Mouse (Mus musculus): ENCODE measurements at regions not wholly inside any gene's neighbourhood (a gene's known extent, or its start where the extent isn't known, plus 50 kb on each side); places are given as distances from the start of the nearest gene placed in this dataset.

DNA sequence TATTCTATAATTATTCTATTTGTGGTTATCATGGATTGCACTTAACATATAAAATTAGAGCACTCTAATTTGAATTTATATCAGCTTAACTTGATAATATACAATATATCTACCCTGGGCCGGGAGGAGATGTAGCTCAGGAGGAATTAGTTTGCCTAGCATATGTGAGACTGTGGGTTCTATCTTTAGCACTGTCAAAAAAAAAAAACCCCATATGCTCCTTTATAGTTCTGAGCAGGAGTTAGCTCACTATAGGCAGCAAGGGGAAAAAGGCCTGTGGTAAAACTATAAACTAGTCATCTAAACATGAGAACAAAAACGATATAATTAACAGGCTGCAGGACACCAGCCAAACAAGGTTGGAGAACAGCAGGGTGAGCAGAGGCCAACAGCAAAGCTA, 145.0 kb downstream of the Mex3b start:
- WGBS: 72% methylated on average over 2 of the region's 2 CpGs
- TF ChIP-seq CTCF (IDR thresholded peaks at IDR 0.05; ENCODE audit: control insufficient read depth, insufficient read depth, low read length): no peak
- TF ChIP-seq POLR2A (IDR thresholded peaks at IDR 0.05; ENCODE audit: borderline replicate concordance, control insufficient read depth, low read depth, low read length): no peak
- H3K4me1 ChIP-seq (ENCODE audit: control insufficient read depth, insufficient read depth, low read length): no peaks in the 10 kb centered on the region

GRCm38 (mm10) chr7:83014725-83015690, 147.9 kb downstream of the Mex3b start:
- H3K27ac ChIP-seq (ENCODE audit: control insufficient read depth, insufficient read depth, low read depth, low read length, poor library complexity): no peak overlapping the region
- TF ChIP-seq CTCF (IDR thresholded peaks at IDR 0.05; ENCODE audit: control insufficient read depth, insufficient read depth, low read length) (no peak), POLR2A (IDR thresholded peaks at IDR 0.05; ENCODE audit: borderline replicate concordance, control insufficient read depth, low read depth, low read length) (no peak)
- WGBS: 80% methylated on average over 7 of the region's 7 CpGs
- no peaks in the 10 kb centered on the region for H3K4me1 ChIP-seq (ENCODE audit: control insufficient read depth, insufficient read depth, low read length)
- H3K4me3 ChIP-seq (replicated peaks; ENCODE audit: control insufficient read depth, low read depth, low read length): no peak overlapping the region

More for the DNA sequence above, 145.0 kb downstream of the Mex3b start:
- no peak overlapping the region for H3K27ac ChIP-seq (ENCODE audit: control insufficient read depth, insufficient read depth, low read depth, low read length, poor library complexity)
- H3K4me3 ChIP-seq (replicated peaks; ENCODE audit: control insufficient read depth, low read depth, low read length): no peak overlapping the region

DNA sequence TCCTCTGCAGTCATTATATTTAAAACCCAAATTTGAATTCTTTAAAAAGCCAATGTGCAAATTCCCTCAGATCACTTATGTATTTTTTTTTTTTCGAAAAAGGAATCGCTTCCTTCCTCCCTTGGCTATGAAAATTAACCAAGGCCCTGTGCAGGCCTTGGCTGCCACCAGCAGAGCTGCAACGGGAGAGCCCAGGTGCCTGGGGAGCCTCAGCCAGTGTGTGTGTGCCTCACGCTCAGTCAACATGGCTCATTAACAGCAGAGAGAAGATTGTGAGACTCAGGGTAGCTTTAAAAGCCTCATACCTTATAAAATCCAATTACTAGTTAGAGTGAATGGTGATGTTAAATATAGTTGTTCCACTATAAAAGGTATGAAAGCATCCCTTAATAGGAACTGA, 148.6 kb downstream of the Mex3b start:
- no peak for TF ChIP-seq POLR2A (IDR thresholded peaks at IDR 0.05; ENCODE audit: borderline replicate concordance, control insufficient read depth, low read depth, low read length)
- TF ChIP-seq CTCF (IDR thresholded peaks at IDR 0.05; ENCODE audit: control insufficient read depth, insufficient read depth, low read length): no peak
- 58% methylated on average over 4 of the region's 4 CpGs for WGBS
- Histone ChIP-seq H3K27ac (ENCODE audit: control insufficient read depth, insufficient read depth, low read depth, low read length, poor library complexity) (no peak overlapping the region), H3K4me1 (ENCODE audit: control insufficient read depth, insufficient read depth, low read length) (no peaks in the 10 kb centered on the region), H3K4me3 (replicated peaks; ENCODE audit: control insufficient read depth, low read depth, low read length) (no peak overlapping the region)

DNA sequence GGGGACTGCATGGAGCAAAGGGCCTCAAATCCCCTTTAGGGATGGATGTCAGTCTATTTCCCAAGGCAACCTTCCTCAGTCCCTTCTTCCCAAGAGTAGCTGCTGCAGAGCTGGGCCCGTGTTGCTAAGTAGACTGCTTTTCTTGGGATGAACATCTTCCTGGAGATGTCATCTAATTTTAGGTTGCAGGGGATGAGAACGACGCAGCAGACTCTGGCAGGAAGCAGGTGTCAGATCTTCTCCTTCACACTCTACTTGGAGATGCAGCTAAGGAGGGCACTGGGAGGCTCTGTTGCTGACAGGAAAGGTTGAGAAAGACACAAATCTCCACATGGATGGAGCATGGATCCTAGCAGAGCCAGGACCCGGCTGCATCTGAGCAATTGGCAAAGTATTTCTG, 149.4 kb downstream of the Mex3b start:
- no peaks in the 10 kb centered on the region for H3K4me1 ChIP-seq (ENCODE audit: control insufficient read depth, insufficient read depth, low read length)
- no peak overlapping the region for H3K4me3 ChIP-seq (replicated peaks; ENCODE audit: control insufficient read depth, low read depth, low read length)
- TF ChIP-seq CTCF (IDR thresholded peaks at IDR 0.05; ENCODE audit: control insufficient read depth, insufficient read depth, low read length) (no peak), POLR2A (IDR thresholded peaks at IDR 0.05; ENCODE audit: borderline replicate concordance, control insufficient read depth, low read depth, low read length) (no peak)
- no peak overlapping the region for H3K27ac ChIP-seq (ENCODE audit: control insufficient read depth, insufficient read depth, low read depth, low read length, poor library complexity)
- 48% methylated on average over 4 of the region's 4 CpGs for WGBS

- no peak overlapping the region for H3K4me3 ChIP-seq (replicated peaks; ENCODE audit: control insufficient read depth, low read depth, low read length)
- H3K4me1 ChIP-seq (ENCODE audit: control insufficient read depth, insufficient read depth, low read length): no peaks in the 10 kb centered on the region; the same call in 1 of the 2 replicates
- H3K27ac ChIP-seq (ENCODE audit: control insufficient read depth, insufficient read depth, low read depth, low read length, poor library complexity): no peak overlapping the region
- 82% methylated on average over 2 of the region's 2 CpGs for WGBS
- TF ChIP-seq CTCF (IDR thresholded peaks at IDR 0.05; ENCODE audit: control insufficient read depth, insufficient read depth, low read length): no peak
- no peak for TF ChIP-seq POLR2A (IDR thresholded peaks at IDR 0.05; ENCODE audit: borderline replicate concordance, control insufficient read depth, low read depth, low read length)
Observed at GRCm38 (mm10) chr7:83020584-83020983, 153.5 kb downstream of the Mex3b start.

DNA sequence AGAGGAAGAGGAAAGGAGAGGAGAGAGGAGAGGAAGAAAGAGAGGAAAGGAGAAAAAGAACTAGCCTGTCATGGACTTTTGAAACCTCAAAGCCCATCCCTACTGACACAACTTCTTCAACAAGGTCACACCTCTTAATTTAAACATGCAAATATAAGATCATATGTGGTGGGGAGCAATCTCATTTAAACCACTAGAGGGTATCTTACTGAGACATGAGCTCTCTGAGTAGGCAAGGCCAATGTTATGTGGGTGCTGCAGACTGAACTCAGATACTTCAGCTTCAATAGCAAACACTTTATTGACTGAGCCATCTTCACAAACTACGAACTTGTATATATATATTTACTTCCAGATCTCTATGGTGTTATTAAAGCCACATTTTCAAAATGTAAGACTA, 156.9 kb downstream of the Mex3b start:
- no peaks in the 10 kb centered on the region; the same call in 1 of the 2 replicates for H3K4me1 ChIP-seq (ENCODE audit: control insufficient read depth, insufficient read depth, low read length)
- TF ChIP-seq CTCF (IDR thresholded peaks at IDR 0.05; ENCODE audit: control insufficient read depth, insufficient read depth, low read length) (no peak), POLR2A (IDR thresholded peaks at IDR 0.05; ENCODE audit: borderline replicate concordance, control insufficient read depth, low read depth, low read length) (no peak)
- 76% methylated on average over 1 of the region's 1 CpGs for WGBS
- H3K27ac ChIP-seq (ENCODE audit: control insufficient read depth, insufficient read depth, low read depth, low read length, poor library complexity): no peak overlapping the region
- H3K4me3 ChIP-seq (replicated peaks; ENCODE audit: control insufficient read depth, low read depth, low read length): no peak overlapping the region

GRCm38 (mm10) chr7:83031101-83031500, 164.0 kb downstream of the Mex3b start:
- Histone ChIP-seq H3K27ac (ENCODE audit: control insufficient read depth, insufficient read depth, low read depth, low read length, poor library complexity) (no peak overlapping the region), H3K4me3 (replicated peaks; ENCODE audit: control insufficient read depth, low read depth, low read length) (no peak overlapping the region), H3K4me1 (ENCODE audit: control insufficient read depth, insufficient read depth, low read length) (no peaks in the 10 kb centered on the region; the same call in 1 of the 2 replicates)
- TF ChIP-seq POLR2A (IDR thresholded peaks at IDR 0.05; ENCODE audit: borderline replicate concordance, control insufficient read depth, low read depth, low read length): no peak
- no peak for TF ChIP-seq CTCF (IDR thresholded peaks at IDR 0.05; ENCODE audit: control insufficient read depth, insufficient read depth, low read length)
- 9% methylated on average over 2 of the region's 2 CpGs for WGBS

- Histone ChIP-seq H3K4me3 (replicated peaks; ENCODE audit: control insufficient read depth, low read depth, low read length) (no peak overlapping the region), H3K27ac (ENCODE audit: control insufficient read depth, insufficient read depth, low read depth, low read length, poor library complexity) (no peak overlapping the region), H3K4me1 (ENCODE audit: control insufficient read depth, insufficient read depth, low read length) (no peaks in the 10 kb centered on the region; the same call in 1 of the 2 replicates)
- 78% methylated on average over 1 of the region's 1 CpGs for WGBS
- no peak for TF ChIP-seq CTCF (IDR thresholded peaks at IDR 0.05; ENCODE audit: control insufficient read depth, insufficient read depth, low read length)
- TF ChIP-seq POLR2A (IDR thresholded peaks at IDR 0.05; ENCODE audit: borderline replicate concordance, control insufficient read depth, low read depth, low read length): no peak
Observed at GRCm38 (mm10) chr7:83032025-83032424, 164.9 kb downstream of the Mex3b start.

All from bone marrow, adult 2 months (tissue).